Mouse (Mus musculus): ENCODE measurements around the gene Mpdz. TPM values are rescaled to one million over a fixed set of nuclear protein-coding genes. Genes with fewer than 3 reads are reported as not detected.

The Mpdz gene
- 10 to 100 TPM; 63.1 to 69.2 (median 68.9) TPM for total RNA-seq (2022)

- peak; percentile 52 to 54 for DNase-seq (ENCODE audit: low spot score in 2 of 2)
These were observed at the start of gene Mpdz for GRCm38 (mm10) chr4:81442078-81442981. TSS of gene Mpdz (minus strand) at chr4:81442815.

- DNase-seq (ENCODE audit: low spot score in 2 of 2), result no peak
These were observed 47.9 kb upstream of the Mpdz start for GRCm38 (mm10) chr4:81490556-81490955.

DNA sequence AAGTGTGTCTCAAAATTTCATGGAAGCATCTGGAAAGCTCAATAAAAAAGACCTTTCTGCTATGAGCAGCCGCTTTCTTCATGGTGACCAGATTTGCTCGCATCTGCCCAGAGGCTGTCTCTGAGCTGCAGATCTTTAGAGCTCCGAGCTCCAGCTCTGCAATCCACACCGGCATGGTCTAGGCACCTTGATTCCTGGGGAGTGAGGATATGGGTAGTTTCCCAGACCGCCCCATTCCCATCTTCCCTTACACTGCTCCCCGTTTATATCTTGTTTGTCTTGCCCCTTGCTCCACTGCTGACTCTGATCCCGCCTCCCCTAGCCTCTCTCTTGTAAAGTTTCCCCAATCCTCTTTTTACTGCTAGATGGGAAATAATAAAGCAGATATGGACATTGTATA, 42.0 kb upstream of the Mpdz start:
- no peak for DNase-seq (ENCODE audit: low spot score in 2 of 2)

DNA sequence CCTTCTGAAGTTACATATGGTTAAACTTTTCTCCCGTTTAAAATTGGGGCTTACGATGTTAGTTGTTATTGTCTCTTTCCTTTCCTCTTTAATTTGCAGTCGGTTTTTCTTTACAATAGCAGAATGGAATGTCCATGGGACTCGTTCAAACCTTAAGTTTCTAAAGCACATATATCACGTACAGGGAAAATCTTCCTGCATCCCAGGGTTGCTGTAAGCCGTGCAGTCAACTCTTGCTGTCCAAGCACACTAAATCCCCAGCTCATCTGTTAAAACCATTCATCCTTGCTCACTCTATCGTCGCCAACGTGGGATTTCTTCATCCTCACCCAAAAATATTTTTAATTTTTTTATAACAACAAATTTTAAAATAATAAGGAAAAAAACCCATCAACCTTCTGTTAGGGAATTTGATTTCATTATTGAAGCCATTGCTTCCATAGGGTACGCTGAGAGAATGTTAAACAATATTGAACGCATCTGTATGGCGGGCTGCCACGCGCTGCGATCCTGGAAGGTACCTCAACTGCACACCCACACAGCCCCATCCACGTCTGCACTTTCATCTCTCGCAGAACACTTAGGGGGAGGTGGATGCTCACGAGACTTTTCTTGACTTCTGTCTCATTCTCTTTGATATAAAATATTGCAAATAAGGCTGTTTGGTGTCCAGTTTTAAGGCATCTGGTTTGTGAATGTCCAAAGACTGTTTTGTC, 41.4 kb upstream of the Mpdz start:
- peak in 1 of 2 experiments; percentile 10 for DNase-seq (ENCODE audit: low spot score in 2 of 2)

DNA sequence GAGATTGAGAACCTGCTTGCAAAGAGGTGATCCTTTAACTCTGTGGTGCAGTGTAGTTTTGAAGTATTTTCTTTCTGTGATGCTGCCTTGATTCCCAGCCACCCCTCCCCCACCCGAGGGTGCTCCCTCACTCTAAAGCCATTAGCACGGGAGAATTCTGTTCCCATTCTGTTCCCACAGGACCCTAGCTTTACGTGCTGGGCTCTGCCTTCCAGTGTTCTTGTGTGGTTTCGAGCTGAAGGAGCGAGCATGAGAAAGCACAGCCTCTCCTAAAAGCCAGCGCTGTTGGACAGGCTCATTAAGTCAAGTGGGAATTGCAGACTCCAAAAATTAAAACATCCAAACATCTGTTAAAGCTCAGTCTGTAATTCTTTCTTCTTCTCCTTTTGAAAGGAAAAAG, 40.5 kb upstream of the Mpdz start:
- peak; percentile 16 to 34 for DNase-seq (ENCODE audit: low spot score in 2 of 2)

DNA sequence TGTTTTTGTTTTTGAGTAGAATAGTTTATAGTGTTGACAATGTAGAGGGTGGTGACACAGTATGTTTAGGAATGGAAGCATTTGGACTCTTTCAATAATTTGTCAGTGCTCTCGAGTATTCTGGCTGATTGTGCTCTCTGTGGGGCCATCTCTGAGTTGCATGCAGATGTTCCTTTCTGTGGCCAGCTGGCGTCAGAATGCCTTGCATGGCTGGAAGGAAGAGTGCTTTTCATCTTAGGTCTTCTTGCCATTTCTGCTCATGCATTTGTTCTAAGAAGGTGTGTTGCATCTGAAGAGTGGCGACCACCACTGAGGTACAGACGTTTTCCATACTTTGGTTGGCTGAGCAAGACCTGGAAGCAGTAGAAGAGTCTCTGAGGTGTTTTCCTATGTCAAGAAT, 24.2 kb upstream of the Mpdz start:
- DNase-seq (ENCODE audit: low spot score in 2 of 2), result no peak

DNA sequence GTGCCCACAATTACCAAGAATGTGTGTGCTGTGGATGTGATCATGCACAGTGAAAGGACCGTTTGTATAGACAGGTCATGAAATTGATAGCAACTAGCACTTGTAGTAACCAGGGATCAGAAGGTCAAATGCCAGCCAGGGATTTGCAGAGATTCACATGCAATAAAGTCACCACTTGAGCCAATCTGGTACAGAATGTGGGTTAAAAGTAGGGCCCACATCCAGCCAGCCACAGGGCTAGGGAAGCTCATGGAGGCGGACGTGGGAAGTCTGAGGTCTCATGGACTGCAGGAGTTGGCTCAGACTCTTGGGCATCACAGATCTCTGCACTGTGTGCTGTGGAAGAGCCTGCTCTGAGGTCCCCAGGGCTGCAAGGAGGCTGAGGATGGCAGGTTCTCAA, 22.6 kb upstream of the Mpdz start:
- DNase-seq (ENCODE audit: low spot score in 2 of 2), result no peak

DNA sequence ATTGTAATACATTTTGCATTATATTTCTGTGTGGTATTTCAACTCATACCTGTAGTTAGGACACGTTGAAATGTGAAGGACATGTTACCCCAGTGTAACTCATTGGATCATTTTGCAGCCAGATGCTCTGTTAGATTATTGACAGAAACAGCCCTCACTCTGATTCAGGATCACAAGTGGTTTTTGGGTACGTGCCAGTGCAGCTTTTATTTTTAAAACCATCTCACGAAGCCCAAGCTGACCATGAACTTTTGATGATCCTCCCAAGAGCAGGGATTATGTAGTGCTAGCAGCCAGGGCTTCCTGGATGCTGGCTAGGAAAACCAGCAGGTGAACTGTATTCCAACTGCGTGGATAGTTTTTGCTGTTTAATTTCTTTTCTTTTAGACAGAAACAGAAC, 19.6 kb upstream of the Mpdz start:
- DNase-seq (ENCODE audit: low spot score in 2 of 2), result peak in 1 of 2 experiments; percentile 17

GRCm38 (mm10) chr4:81458921-81459320, 16.3 kb upstream of the Mpdz start:
- no peak for DNase-seq (ENCODE audit: low spot score in 2 of 2)

DNA sequence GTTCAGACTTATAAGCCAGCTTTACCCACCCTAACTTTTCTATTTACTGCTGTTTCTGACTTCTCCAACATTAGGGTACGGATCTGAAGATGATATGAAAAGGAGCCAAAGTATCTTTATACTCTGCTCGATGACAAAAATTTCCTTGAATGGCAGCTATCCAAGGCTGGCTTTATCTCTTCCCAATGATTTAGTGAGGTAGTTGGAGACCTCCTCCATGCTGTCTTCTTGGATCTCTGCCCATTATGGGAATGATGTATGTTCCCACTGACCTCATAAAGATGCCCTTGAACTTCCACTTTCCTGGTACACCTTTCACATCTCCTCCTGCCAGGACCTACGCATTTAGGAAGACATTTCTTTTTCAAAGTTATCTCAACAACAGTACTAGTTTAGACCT, 11.2 kb upstream of the Mpdz start:
- no peak for DNase-seq (ENCODE audit: low spot score in 2 of 2)

- no peak for DNase-seq (ENCODE audit: low spot score in 2 of 2)
These were observed 9.6 kb upstream of the Mpdz start for GRCm38 (mm10) chr4:81452183-81452582.

DNA sequence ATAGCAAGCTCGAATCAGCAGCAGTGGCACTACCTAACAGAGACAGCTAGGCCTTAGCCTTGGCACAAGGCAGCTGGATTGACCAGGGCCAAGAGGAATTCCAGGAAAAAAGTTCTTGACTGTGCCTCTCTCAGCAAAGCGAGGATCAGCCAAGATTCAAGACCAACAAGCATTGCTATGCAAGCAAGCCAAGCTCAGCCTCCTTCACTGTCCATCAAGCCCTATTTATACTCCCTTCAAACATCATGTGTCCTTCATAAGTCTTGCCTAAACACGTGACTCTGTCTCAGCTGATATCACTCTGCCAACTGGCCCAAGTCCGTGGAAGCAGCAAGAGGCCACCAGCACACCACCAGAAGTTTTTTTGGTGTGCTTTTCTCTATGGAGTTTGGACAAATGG, 6.8 kb upstream of the Mpdz start:
- no peak for DNase-seq (ENCODE audit: low spot score in 2 of 2)

DNA sequence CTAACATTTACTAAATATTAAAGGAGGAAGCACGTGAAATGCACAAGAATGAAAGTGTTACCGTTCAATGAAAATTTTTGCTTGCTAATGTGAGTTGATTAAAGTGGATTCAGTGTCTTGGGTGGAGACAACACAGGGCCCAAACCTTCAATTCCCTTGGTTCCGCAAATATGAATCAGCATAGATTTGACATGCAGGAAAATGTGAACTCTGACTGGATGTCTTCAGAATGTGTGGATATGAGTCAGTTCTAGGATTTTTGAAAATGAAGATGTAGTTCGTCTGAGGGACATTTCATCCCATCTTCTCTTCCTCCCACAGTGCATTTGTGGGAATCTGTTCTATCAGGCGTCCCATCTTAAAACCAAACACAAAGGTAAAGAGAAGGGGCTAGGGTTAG, 951 bp upstream of the Mpdz start:
- no peak for DNase-seq (ENCODE audit: low spot score in 2 of 2)

DNA sequence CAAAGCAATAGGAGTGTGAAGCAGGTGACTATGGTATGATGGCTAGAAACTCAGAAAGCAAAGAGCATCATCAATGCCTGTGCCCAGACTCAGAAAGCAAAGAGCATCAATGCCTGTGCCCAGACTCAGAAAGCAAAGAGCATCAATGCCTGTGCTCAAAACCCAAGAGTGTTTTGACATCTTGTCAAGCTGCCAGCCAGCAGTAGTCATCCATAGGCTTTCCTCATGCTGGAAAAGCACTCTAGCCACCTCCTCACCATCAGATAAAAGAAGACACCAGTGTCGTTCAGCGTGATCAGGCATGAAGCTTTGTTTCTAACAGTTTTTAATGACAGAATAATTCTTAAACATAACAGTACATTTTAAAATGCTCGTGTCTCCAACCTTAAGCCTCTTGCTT, 8.7 kb downstream of the Mpdz start:
- no peak for DNase-seq (ENCODE audit: low spot score in 2 of 2)

GRCm38 (mm10) chr4:81430826-81431225, 11.8 kb downstream of the Mpdz start:
- no peak for DNase-seq (ENCODE audit: low spot score in 2 of 2)

GRCm38 (mm10) chr4:81430105-81430504, 12.5 kb downstream of the Mpdz start:
- DNase-seq (ENCODE audit: low spot score in 2 of 2), result peak in 1 of 2 experiments; percentile 18

- no peak for DNase-seq (ENCODE audit: low spot score in 2 of 2)
These were observed 12.9 kb downstream of the Mpdz start for GRCm38 (mm10) chr4:81429670-81430069.

DNA sequence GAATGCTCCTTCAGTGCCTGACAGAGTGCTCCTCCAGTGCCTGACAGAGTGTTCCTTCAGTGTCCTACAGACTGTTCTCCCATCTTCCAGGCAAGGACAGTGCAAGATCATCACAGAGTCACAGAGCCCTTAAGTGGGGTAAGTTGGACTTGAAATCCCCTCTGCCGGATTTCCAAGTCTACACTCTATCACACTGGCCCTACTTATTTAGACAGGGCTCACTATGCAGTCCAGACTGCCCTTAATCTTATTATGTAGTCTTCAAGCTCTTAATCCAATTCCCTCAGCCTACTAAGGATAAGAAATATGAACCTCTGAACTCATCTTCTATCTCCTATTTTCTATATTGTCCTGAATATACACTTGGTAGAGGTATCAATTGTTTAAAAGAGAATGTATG, 19.1 kb downstream of the Mpdz start:
- DNase-seq (ENCODE audit: low spot score in 2 of 2), result no peak

- DNase-seq (ENCODE audit: low spot score in 2 of 2), result no peak
These were observed 21.0 kb downstream of the Mpdz start for GRCm38 (mm10) chr4:81421621-81422020.

DNA sequence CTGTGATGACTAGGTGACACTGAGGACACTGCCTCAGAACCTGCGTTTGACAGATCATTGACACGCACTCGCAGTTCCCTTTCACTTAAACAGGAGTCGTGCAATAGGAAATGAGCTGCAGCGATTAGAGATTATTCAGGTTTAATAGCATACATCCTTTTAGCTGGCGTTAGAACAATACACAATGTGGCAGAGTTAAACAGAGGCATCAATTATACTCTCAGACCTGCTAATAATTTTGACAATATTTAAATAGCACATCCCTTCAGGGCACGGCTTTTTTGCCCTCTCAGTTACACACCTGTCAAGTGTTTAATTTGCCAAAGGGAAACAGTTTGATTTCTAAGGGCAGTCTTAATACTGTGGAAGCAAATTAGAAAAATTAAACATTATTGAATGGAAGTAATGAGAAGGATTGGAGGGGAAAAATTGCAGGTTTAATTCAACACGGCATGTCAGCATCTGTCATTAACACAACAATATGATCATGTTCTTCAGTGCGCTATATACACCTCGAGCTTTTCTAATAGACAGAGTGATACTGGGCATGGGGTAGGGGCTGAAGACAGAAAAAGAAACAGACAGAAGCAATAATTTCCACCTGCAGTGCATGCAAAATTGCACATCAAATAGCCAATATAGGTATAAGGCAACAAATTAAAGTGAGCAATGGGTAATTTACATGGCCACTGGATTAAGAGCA, 27.1 kb downstream of the Mpdz start:
- no peak for DNase-seq (ENCODE audit: low spot score in 2 of 2)

DNA sequence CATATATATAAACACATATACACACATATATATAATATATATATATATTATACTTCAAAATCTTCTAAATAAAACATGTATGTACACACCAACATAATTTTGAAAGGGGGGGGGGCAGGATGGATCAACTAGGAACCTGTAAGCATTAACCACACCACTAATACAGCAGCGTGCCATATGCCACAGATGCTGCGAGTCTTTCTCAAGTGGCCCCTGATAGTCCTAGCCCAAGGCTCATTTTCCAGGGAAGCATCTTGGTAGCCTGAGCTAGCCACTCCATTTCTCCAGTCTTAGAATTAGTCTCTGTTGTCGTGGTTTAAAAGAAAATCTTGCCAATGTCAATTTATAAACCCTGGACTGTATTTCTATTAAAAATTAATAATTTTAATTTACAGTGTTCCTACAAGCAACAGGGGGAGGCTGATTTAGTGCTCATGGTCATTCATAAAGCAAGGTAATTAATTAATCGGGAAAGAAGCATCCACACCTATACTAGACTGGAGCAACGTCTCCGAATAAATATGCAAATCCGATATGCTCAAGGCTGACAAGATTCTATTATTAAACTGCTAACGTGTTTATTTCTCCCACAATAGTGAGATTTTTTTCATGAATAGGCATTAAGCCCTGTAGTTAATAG, 27.8 kb downstream of the Mpdz start:
- DNase-seq (ENCODE audit: low spot score in 2 of 2), result no peak

- DNase-seq (ENCODE audit: low spot score in 2 of 2), result no peak
These were observed 45.7 kb downstream of the Mpdz start for GRCm38 (mm10) chr4:81396883-81397282.
